Mouse (Mus musculus) monocyte, adult 2 months (primary cell): ENCODE data around the gene Opcml.

Experiments
- DNase-seq, 2 experiments: peaks; one replicate each; pipeline ENCODE4 v3.0.0; 2022; ENCODE audit warnings: low spot score in 2 of 2, low read depth in 1 of 2

Gene Opcml

GRCm38 (mm10) chr9:28153748-28154147, 363.2 kb downstream of the Opcml start:
- no peak for DNase-seq

GRCm38 (mm10) chr9:28157092-28157491, 366.5 kb downstream of the Opcml start:
- DNase-seq = no peak

GRCm38 (mm10) chr9:28160953-28161352, 370.4 kb downstream of the Opcml start:
- DNase-seq = no peak

- DNase-seq = no peak
Measured at GRCm38 (mm10) chr9:28163946-28164345, 373.4 kb downstream of the Opcml start.

- DNase-seq = no peak
Measured at GRCm38 (mm10) chr9:28171890-28172289, 381.3 kb downstream of the Opcml start.

GRCm38 (mm10) chr9:28177052-28177451, 386.5 kb downstream of the Opcml start:
- DNase-seq = no peak

GRCm38 (mm10) chr9:28178123-28178887, 387.7 kb downstream of the Opcml start:
- no peak for DNase-seq

GRCm38 (mm10) chr9:28181916-28182315, 391.3 kb downstream of the Opcml start:
- no peak for DNase-seq

- no peak for DNase-seq
Measured at GRCm38 (mm10) chr9:28190226-28190625, 399.7 kb downstream of the Opcml start.

GRCm38 (mm10) chr9:28190751-28191150, 400.2 kb downstream of the Opcml start:
- no peak for DNase-seq

GRCm38 (mm10) chr9:28196550-28196949, 406.0 kb downstream of the Opcml start:
- no peak for DNase-seq

- DNase-seq = no peak
Measured at GRCm38 (mm10) chr9:28197061-28197460, 406.5 kb downstream of the Opcml start.

- DNase-seq = no peak
Measured at GRCm38 (mm10) chr9:28197631-28198030, 407.1 kb downstream of the Opcml start.

GRCm38 (mm10) chr9:28198106-28198694, 407.6 kb downstream of the Opcml start:
- no peak for DNase-seq

- no peak for DNase-seq
Measured at GRCm38 (mm10) chr9:28207441-28207840, 416.9 kb downstream of the Opcml start.

GRCm38 (mm10) chr9:28208696-28209095, 418.1 kb downstream of the Opcml start:
- DNase-seq = no peak

GRCm38 (mm10) chr9:28211877-28212276, 421.3 kb downstream of the Opcml start:
- DNase-seq = no peak

GRCm38 (mm10) chr9:28213893-28214292, 423.3 kb downstream of the Opcml start:
- DNase-seq = no peak

GRCm38 (mm10) chr9:28218026-28218646, 427.6 kb downstream of the Opcml start:
- no peak for DNase-seq

GRCm38 (mm10) chr9:28222726-28223125, 432.2 kb downstream of the Opcml start:
- no peak for DNase-seq

- no peak for DNase-seq
Measured at GRCm38 (mm10) chr9:28225824-28226569, 435.4 kb downstream of the Opcml start.

GRCm38 (mm10) chr9:28226570-28226951, 436.0 kb downstream of the Opcml start:
- DNase-seq = no peak
